Mouse (Mus musculus) erythroblast, embryonic 14.5 days (primary cell): ENCODE data around the gene Rab33b. TPM values are rescaled to one million over a fixed set of nuclear protein-coding genes. Genes with fewer than 3 reads are reported as not detected.

Source experiments
- H3K27me3 ChIP-seq: 2 replicates; pipeline ENCODE4 v1.6.1; 2012; ENCODE audit warnings: inconsistent platforms; ENCODE audit not compliant: control insufficient read depth
- H3K36me3 ChIP-seq: 2 replicates; pipeline ENCODE4 v1.6.1; 2012; ENCODE audit warnings: mild to moderate bottlenecking, inconsistent platforms; ENCODE audit not compliant: control insufficient read depth
- H3K4me1 ChIP-seq: 2 replicates; pipeline ENCODE4 v1.6.1; 2012; ENCODE audit warnings: inconsistent platforms; ENCODE audit not compliant: control insufficient read depth
- H3K4me3 ChIP-seq: replicated peaks from 2 replicates; pipeline ENCODE3; 2012; ENCODE audit warnings: moderate library complexity, mild to moderate bottlenecking, inconsistent platforms
- H3K9me3 ChIP-seq: 2 replicates; pipeline ENCODE4 v1.6.1; 2012; ENCODE audit warnings: low read length, inconsistent platforms, mixed read lengths; ENCODE audit not compliant: control insufficient read depth
- GATA1 ChIP-seq: IDR thresholded peaks from 2 replicates; pipeline ENCODE4 v1.6.1; 2012; ENCODE audit warnings: low read length, inconsistent platforms, mixed read lengths
- TAL1 ChIP-seq: IDR thresholded peaks from 3 replicates; pipeline ENCODE4 v1.6.1; 2012; ENCODE audit warnings: low read length, inconsistent platforms, mixed read lengths
- polyA plus RNA-seq: library from polyadenylated mRNA; stranded (reverse); fragments of >175 nt; gene quantifications from 2 replicates; pipeline ENCODE4 v1.2.3, GENCODE M21; 2012

Gene Rab33b
- polyA plus RNA-seq, 1 experiment = 0.18 TPM

DNA sequence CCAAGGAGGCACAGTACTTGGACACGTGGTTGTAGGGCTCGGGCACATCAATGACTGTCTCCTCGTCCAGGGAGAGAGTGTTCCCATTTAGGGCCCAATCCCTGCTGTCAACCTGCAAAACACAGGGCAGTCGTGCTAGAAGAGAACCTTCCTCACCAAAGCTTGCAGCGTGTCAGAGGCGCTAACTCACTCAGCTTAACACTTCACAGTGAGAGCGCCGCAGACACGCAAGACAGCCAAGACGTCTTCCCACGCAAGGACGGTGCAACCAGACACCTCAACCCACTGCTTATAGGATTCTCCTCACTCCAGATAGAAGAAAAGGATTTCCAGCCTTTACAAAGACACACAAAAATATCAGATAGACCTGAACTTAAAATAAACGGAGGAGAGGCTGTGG lies 43.2 kb downstream of the Rab33b start:
- H3K36me3 ChIP-seq = peaks cover 36% of the 10 kb centered on the region
- no peaks in the 10 kb centered on the region for H3K4me1 ChIP-seq
- no peak for TF ChIP-seq TAL1
- TF ChIP-seq GATA1 = no peak
- no peak overlapping the region for H3K4me3 ChIP-seq
- no peaks in the 10 kb centered on the region for H3K27me3 ChIP-seq
- H3K9me3 ChIP-seq = no peaks in the 10 kb centered on the region

DNA sequence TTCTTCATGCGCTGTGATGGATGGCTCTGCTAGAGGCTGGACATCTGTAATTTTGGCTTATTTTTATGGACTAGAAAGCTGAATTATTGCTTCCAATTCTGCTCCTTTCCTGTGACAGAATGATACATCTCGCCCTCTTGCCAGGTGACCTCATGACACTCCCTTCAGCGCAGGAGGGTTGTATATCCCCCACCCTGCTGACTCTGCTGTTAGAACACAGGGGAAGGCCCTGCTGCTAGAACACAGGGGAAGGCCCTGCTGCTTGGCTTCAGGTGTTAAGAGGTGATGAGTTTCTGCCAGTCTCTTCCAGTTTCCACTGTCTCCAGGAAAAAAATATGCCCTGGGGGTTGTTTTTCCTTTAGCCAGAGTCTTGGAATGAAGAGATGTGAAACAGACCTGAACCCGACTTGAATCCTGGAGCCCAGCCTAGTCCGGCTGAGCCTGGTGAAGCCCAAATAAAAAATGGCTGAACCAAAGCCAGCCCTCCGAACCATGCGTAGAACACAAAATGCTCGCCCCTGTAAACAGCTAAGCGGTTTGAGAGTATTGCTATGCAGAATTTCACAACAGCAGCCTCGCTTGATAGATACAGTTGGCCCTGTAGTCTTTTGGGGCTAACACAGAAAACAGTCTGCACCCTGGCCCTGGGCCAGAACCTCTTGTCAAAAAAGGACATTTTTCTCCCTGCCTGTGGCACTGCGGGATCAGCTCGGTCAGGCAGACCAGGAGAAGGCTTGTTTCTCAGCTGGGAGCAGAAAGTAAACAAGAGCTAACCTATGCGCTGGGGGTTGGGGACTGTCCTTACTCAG lies 48.0 kb downstream of the Rab33b start:
- Histone ChIP-seq H3K4me1 (no peaks in the 10 kb centered on the region), H3K4me3 (no peak overlapping the region), H3K27me3 (no peaks in the 10 kb centered on the region), H3K36me3 (peaks cover 37% of the 10 kb centered on the region), H3K9me3 (no peaks in the 10 kb centered on the region)
- TF ChIP-seq GATA1 (no peak), TAL1 (no peak)

DNA sequence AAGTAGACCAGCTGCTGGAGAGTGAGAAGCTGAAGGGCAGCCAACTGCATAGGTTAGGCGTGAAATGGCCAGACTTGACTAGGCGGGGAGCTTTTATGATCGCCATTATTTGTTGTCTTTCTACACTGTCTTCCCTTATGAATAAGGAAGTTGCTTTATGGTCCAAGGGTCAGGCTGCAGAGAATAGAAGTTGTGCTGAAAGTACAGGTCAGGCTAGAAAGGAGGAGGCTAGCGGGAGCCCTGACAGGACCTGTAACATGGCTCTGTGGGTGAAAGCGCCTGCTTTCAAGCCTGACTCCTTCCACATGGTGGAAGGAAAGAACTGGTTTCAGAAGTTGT lies 48.5 kb downstream of the Rab33b start:
- Histone ChIP-seq H3K27me3 (no peaks in the 10 kb centered on the region), H3K36me3 (peaks cover 35% of the 10 kb centered on the region), H3K4me3 (no peak overlapping the region), H3K4me1 (no peaks in the 10 kb centered on the region), H3K9me3 (no peaks in the 10 kb centered on the region)
- TF ChIP-seq TAL1 (no peak), GATA1 (no peak)

DNA sequence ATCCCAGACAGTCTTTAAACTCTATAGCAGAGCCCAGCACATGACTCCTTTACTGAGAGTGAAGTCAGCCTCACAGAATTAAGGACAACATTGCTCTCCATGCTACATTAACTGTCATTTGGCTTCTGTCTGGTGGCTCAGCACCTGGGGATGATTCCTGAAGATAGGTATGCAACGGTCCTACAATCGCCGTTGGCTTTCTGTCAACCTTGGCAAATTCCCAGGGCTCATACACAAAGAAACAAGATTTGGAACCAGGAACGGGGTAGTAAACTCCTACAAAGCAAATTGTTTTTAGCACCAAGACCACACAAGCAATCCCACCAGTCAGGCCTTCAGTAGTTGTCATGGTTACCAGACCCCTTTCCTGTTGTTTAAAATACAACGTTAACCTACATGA lies 49.9 kb downstream of the Rab33b start:
- H3K4me1 ChIP-seq = no peaks in the 10 kb centered on the region
- H3K36me3 ChIP-seq = peaks cover 31% of the 10 kb centered on the region

DNA sequence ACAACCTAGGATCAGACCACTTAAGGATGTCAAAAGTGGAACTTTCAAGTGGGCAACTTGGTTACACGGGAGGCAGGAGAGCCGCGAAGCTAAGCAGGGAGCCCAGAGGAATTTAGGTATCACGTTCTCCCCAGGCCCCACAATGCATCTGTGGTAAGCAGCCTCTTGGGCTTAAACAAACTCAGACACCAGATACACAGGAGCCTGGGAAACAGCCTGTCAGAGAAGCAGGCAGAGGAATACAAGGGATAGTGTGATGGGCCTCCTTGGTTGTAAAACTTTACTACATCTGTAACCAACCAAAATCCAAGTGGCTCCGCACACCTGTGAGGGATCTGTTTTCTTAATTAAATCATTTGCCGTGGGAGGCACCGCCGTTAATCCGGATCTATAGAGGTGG lies 50.3 kb downstream of the Rab33b start:
- Histone ChIP-seq H3K27me3 (no peaks in the 10 kb centered on the region), H3K36me3 (peaks cover 35% of the 10 kb centered on the region)

More for the DNA sequence above, 49.9 kb downstream of the Rab33b start:
- Histone ChIP-seq H3K9me3 (no peaks in the 10 kb centered on the region), H3K27me3 (no peaks in the 10 kb centered on the region), H3K4me3 (no peak overlapping the region)
- TF ChIP-seq GATA1 (no peak), TAL1 (no peak)

DNA sequence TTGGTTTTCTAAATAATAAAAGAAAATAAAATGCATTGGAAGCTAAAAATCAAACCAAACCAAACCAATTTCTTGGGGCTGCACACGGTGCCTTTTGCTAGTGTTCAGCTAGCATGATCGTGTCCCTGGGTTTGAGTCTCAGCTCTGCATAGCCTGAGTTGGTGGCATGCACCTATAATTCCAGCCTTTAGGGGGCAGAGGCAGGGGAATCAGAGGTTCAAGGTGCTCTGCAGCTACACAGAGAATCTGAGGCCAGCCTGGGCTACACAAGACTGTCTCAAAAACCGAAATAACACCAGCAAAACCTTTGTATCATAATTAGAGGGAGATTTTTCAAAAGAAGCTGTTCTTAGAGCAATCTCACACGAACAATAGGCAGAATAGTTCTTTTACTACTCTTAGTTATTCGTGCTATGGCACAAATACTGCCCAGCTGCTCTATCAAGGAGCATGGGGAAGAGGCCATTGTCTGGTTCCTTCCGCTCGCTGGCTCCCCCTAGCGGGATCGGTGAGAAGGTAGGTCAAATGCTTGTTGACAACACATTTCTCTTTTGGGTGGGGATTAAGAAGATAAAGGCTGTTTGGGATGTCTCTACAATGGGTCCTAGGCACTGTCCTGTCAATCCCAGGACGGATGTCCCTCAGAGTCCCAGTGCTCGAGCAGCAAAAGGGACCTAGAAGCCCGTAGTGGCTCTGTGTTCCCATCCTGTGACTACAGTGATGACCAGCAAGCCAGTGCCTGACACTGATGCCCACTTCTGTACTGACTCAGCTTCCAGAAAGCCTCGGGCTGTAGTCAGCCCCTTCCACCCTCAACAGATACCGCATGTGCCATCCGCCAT lies 56.1 kb downstream of the Rab33b start:
- Histone ChIP-seq H3K27me3 (no peaks in the 10 kb centered on the region), H3K36me3 (peaks cover 29% of the 10 kb centered on the region), H3K4me3 (no peak overlapping the region), H3K4me1 (peaks cover 11% of the 10 kb centered on the region), H3K9me3 (no peaks in the 10 kb centered on the region)
- no peak for TF ChIP-seq GATA1
- no peak for TF ChIP-seq TAL1

More for the DNA sequence above, 50.3 kb downstream of the Rab33b start:
- H3K4me1 ChIP-seq = no peaks in the 10 kb centered on the region
- H3K9me3 ChIP-seq = no peaks in the 10 kb centered on the region
- TF ChIP-seq GATA1 (no peak), TAL1 (no peak)
- no peak overlapping the region for H3K4me3 ChIP-seq

DNA sequence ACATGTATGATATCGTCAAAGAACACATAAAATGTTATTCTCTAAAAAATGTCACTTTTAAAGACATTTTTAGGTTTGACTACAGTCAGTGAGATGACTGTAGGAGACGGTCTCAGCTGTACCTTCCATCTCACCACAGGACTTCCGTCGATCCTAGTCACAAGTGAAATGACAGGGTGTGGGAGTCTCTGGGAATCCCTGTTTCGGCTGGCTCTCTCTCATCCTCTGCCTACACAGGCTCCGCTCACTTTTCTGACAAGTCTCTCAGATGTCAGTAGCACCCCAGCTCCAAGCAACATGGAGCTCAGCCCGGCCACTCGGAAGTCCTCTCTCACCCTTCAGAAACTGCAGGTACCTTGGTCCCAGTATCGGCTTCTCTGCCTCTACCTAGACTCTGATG lies 56.9 kb downstream of the Rab33b start:
- Histone ChIP-seq H3K36me3 (peaks cover 24% of the 10 kb centered on the region), H3K27me3 (no peaks in the 10 kb centered on the region), H3K4me3 (no peak overlapping the region), H3K4me1 (peaks cover 11% of the 10 kb centered on the region), H3K9me3 (no peaks in the 10 kb centered on the region)
- TF ChIP-seq GATA1 (no peak), TAL1 (no peak)

DNA sequence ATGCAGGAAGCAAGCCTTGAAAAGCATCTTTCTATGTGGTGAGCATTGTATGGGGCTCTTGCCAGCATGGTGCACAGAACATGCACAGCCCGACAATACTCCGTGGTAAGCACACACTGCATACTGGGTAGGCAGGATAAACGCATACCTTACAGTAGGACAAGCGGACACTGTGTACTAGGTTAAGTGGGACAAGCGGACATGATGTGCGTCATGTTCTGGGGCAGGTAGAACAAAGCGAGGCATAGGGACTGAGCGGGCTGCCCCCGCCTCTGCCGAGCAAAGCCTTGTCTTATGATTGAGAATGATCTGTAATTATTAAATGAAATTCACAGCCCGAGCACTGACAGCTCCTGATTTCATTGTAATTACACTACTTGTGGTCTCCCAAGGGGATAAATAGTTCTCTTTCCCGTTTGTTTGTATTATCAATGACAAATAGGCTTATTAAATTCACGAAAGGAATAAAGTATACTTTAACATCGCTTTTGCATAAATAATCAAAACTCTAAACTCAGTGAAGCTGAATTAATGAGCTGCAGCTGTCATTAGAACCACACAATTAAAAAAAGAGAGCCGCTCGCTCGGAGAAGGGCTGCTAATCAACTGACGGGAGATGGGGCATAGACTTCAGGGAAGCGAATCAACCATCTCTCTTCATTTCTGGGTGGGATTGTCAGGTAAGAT lies 60.9 kb downstream of the Rab33b start:
- peaks cover 12% of the 10 kb centered on the region for H3K4me1 ChIP-seq
- H3K4me3 ChIP-seq = no peak overlapping the region
- H3K36me3 ChIP-seq = peaks cover 18% of the 10 kb centered on the region
- no peak for TF ChIP-seq TAL1
- TF ChIP-seq GATA1 = no peak
- H3K27me3 ChIP-seq = no peaks in the 10 kb centered on the region
- H3K9me3 ChIP-seq = no peaks in the 10 kb centered on the region

Other genes starting within 250 kb of the Rab33b start
- gene Elf2, start 143.3 kb upstream of the Rab33b start, polyA plus RNA-seq = 1.1 and 1.4 TPM in 2 replicates
- gene Mgarp, start 87.2 kb upstream of the Rab33b start, polyA plus RNA-seq = 0.08 TPM in 2 replicates
- gene Ndufc1, start 74.9 kb upstream of the Rab33b start, polyA plus RNA-seq = 4.2 and 5.7 TPM in 2 replicates
- 1.2 TPM in 2 replicates for gene Naa15, start 68.8 kb upstream of the Rab33b start, polyA plus RNA-seq
- gene Setd7, start 77.0 kb downstream of the Rab33b start, polyA plus RNA-seq = 0.02 and 0.24 TPM in 2 replicates
- not detected in 2 replicates for gene Mgst2, start 176.4 kb downstream of the Rab33b start, polyA plus RNA-seq